Mouse (Mus musculus) small intestine, adult 2 months (tissue): ENCODE data around the gene Tle6.

Experiments
- CTCF ChIP-seq: fragments of 200-500 bp; IDR thresholded peaks from 2 replicates; pipeline ENCODE4 v1.5.1; 2012; ENCODE audit warnings: low read depth, mild to moderate bottlenecking, control low read depth, inconsistent platforms, low read length, moderate library complexity, mixed read lengths; ENCODE audit not compliant: insufficient replicate concordance, insufficient read length; ENCODE audit errors: extremely low read depth
- POLR2A ChIP-seq: fragments of 200-500 bp; IDR thresholded peaks from 2 replicates; pipeline ENCODE4 v1.6.1; 2012; ENCODE audit warnings: low read depth, mild to moderate bottlenecking, control low read depth, inconsistent platforms, low read length, moderate library complexity

DNA sequence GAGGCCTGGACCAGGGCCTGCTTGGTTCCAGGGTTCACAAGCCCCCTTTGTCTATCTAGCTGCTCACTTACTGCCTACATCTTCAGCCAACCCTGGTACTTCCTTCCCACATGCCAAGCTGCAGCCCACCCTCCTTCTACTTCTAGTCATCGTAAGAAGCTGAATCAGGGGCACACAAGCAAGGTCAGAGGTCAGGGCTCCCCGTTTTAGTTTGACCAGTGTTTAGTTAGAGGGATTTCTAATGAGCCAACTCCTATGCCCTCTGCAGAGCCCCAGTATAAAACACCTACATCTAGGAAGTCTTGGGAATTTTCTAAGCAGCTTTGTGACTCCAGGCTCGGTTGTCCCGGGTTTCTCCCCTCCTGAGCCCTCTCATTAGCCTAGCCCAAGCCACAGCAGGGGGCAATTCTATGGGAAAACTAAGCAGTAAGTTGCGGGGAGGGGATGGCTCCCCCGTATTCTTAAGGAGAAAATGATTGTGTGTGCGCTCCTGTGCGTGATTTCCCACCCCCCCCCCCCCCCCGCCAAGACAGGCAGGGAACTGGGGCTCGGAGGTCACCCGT lies 30.6 kb downstream of the Tle6 start:
- TF ChIP-seq POLR2A (no peak), CTCF (no peak)
